Mouse (Mus musculus) heart, adult 2 months (tissue): ENCODE results near the gene Abhd4. TPM values are rescaled to one million over a fixed set of nuclear protein-coding genes. Genes with fewer than 3 reads are reported as not detected.

Experiments
- DNase-seq, 2 experiments: peaks; one replicate each; pipeline ENCODE4 v3.0.0; 2021
- H3K27ac ChIP-seq: fragments of 200-600 bp; 2 replicates; pipeline ENCODE4 v1.8.1; 2022
- H3K27me3 ChIP-seq: fragments of 200-500 bp; 2 replicates; pipeline ENCODE4 v1.6.1; 2012; ENCODE audit warnings: mild to moderate bottlenecking, low read length, inconsistent platforms, mixed read lengths; ENCODE audit not compliant: control insufficient read depth, insufficient read depth
- H3K36me3 ChIP-seq: fragments of 200-500 bp; 2 replicates; pipeline ENCODE4 v1.6.1; 2012; ENCODE audit warnings: low read length, inconsistent platforms; ENCODE audit not compliant: control insufficient read depth, insufficient read depth
- H3K4me1 ChIP-seq: fragments of 200-500 bp; 2 replicates; pipeline ENCODE4 v1.6.1; 2011; ENCODE audit warnings: low read length; ENCODE audit not compliant: control insufficient read depth, insufficient read depth
- H3K4me3 ChIP-seq: fragments of 200-600 bp; 2 replicates; pipeline ENCODE4 v1.8.1; 2022
- H3K79me2 ChIP-seq: fragments of 200-500 bp; replicated peaks from 2 replicates; pipeline ENCODE4 v1.6.1; 2012; ENCODE audit warnings: mild to moderate bottlenecking, inconsistent platforms, low read length, moderate library complexity, mixed read lengths; ENCODE audit not compliant: control insufficient read depth, insufficient read depth
- H3K9ac ChIP-seq: fragments of 200-500 bp; 2 replicates; pipeline ENCODE4 v1.6.1; 2012; ENCODE audit warnings: low read depth, mild to moderate bottlenecking, control low read depth, inconsistent platforms, low read length, mixed read lengths
- CTCF ChIP-seq: fragments of 200-600 bp; IDR thresholded peaks from 2 replicates; pipeline ENCODE4 v1.8.1; 2022; ENCODE audit warnings: antibody characterized with exemption, mild to moderate bottlenecking, moderate library complexity
- EP300 ChIP-seq: fragments of 200-500 bp; IDR thresholded peaks from 2 replicates; pipeline ENCODE4 v1.6.1; 2011; ENCODE audit warnings: low read depth, low read length, control low read depth; ENCODE audit not compliant: insufficient read depth
- POLR2A ChIP-seq: fragments of 200-500 bp; IDR thresholded peaks from 2 replicates; pipeline ENCODE4 v1.6.1; 2011; ENCODE audit warnings: mild to moderate bottlenecking, low read depth, low read length, control low read depth; ENCODE audit not compliant: insufficient read depth
- WGBS: fragments of 180-500 bp; shearing (Covaris S2); methylation state at CpG from one replicate; pipeline ENCODE4 v1.1.7; 2018; 5-methylcytosine and 5-hydroxymethylcytosine counted together
- intact Hi-C: fragments of 180-260 bp; cut with DNase I; formaldehyde crosslinking; loops from one replicate; pipeline ENCODE4 v1.15.1; 2025
- long read RNA-seq: library from polyadenylated mRNA; stranded (forward); transcript quantifications from one replicate; pipeline ENCODE4 v2.0.0, GENCODE M21; 2021
- polyA plus RNA-seq: library from polyadenylated mRNA; depleted of rRNA; stranded (reverse); fragments of >200 nt; gene quantifications from 2 replicates; pipeline ENCODE4 v1.2.3, GENCODE M21; 2012; rRNA removed
- total RNA-seq, 2 experiments: library from RNA; stranded (reverse); gene quantifications; 2 replicates each; pipeline ENCODE4 v1.2.3; 2021

The Abhd4 gene
- total RNA-seq, result 10 to 100 TPM; 39.2 to 41.8 TPM
- polyA plus RNA-seq, result 50.2 and 56.8 TPM in 2 replicates
- long read RNA-seq, transcript Abhd4-202 (7 exons, 2,508 nt), result minor isoform, 19 of 64 reads
- long read RNA-seq, transcript Abhd4-201 (7 exons, 2,401 nt), result major isoform, 33 of 64 reads
- long read RNA-seq, partial matches to known transcripts, result 1 of 64 reads
- long read RNA-seq, other reads (novel, unspliced or antisense), result 11 of 64 reads

DNA sequence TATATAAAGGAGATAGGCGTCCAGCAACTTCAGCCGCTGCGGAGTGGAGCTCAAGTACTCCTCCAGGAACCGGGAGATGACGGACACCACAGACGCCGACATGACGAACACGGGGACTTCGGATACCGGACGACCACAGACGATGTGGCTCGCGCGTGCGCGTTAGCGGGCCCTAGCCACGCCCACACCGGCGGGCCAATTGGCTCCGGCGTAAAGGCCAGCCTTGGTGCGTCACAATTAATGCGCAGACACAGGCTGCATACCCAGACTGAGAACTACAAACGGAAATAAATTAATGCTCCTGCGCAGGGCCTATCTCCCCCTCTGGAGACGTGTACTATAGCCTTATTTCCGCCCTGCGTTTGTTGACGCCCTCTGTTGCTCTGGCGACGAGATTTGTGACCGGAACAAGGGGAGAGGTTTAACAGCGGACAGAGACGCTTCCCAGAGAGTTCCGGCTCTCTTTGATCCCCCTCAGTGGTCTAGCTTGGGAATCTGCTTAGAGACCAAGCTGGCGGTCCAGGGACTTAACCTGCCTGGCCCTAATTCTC is at the start of gene Abhd4, which contains the start of gene Dad1:
TSS of gene Abhd4 (plus strand) at position 448 of the 551 bp plus-strand sequence.
TSS of gene Dad1 (minus strand) at position 364 of the 551 bp plus-strand sequence.
- H3K27ac ChIP-seq, result peak within 1 kb of the TSS; percentile 87
- 0 out of 2 replicates have a peak, but pooled peaks cover 2% of the 10 kb centered on the region for H3K36me3 ChIP-seq
- H3K79me2 ChIP-seq, result peaks cover 5% of the 10 kb centered on the region; the same call in 1 of the 2 replicates
- peak; percentile 98 to 99 for DNase-seq
- no peaks in the 10 kb centered on the region for H3K27me3 ChIP-seq
- peaks cover 5% of the 10 kb centered on the region for H3K4me1 ChIP-seq
- under 1% methylated on average over 39 of the region's 39 CpGs for WGBS
- H3K4me3 ChIP-seq, result peak within 1 kb of the TSS; percentile 90
- peak within 1 kb of the TSS; percentile 65 for H3K9ac ChIP-seq
- intact Hi-C loops, result loop anchor here (2.0 to 10.0 kb wide), 2 partner anchors 107 to 431 kb away; partner anchors contain the start of genes 1700123O20Rik, Acin1 and Oxa1l
- TF ChIP-seq POLR2A (peak; percentile 97), CTCF (peak; percentile 32; the same call in 1 of the 2 replicates), EP300 (peak; percentile 94)

DNA sequence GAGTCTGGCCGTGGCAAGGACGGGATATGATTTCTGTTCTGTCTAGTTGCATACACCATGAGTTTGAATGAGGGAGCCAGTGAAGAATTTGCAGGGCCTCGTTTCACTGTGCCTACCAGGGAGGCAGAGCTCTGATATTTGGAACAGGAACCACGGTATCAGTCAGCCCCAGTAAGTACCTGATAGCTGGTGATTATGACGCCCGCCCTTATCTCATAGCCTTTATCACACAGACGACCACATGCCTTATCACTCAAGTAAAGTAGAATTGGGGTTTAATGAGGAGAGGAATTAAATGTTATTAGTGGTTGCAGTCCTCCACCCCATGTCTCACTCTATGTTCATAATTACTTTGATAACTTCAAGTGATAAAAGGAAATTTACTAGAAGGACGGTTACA is 49.7 kb upstream of the Abhd4 start:
- intact Hi-C loops, result no loop called here
- no peaks in the 10 kb centered on the region for H3K27me3 ChIP-seq
- H3K4me1 ChIP-seq, result peaks cover 2% of the 10 kb centered on the region; the same call in 1 of the 2 replicates
- 59% methylated on average over 8 of the region's 8 CpGs for WGBS
- DNase-seq, result no peak
- H3K79me2 ChIP-seq, result no peaks in the 10 kb centered on the region
- no peak for TF ChIP-seq CTCF
- no peak for TF ChIP-seq POLR2A
- no peak for TF ChIP-seq EP300
- no peaks in the 10 kb centered on the region; the same call in 1 of the 2 replicates for H3K36me3 ChIP-seq
- H3K9ac ChIP-seq, result no peak overlapping the region
- no peak overlapping the region for H3K4me3 ChIP-seq
- no peak overlapping the region for H3K27ac ChIP-seq

DNA sequence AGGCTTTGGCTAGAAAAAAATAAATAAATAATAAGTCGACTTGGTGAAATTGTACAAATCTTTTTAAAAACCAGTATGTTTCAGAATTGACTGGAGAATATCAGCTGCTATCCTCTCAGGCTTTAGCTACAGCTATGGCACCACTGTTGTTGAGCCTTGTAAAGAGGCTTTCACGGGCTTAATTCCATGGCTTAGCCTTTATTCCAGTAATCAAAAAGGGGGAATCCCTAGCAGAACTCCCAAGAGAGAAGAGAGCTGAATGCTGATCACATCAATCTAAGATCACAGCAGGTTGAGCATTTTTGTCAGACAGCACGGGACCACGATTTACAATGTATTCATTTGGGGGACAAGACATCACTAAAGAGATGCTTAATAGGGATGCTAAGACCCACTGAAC is 49.2 kb upstream of the Abhd4 start:
- Histone ChIP-seq H3K27ac (no peak overlapping the region), H3K4me1 (peaks cover 2% of the 10 kb centered on the region; the same call in 1 of the 2 replicates), H3K9ac (no peak overlapping the region), H3K79me2 (no peaks in the 10 kb centered on the region), H3K36me3 (no peaks in the 10 kb centered on the region; the same call in 1 of the 2 replicates), H3K27me3 (no peaks in the 10 kb centered on the region), H3K4me3 (no peak overlapping the region)
- DNase-seq, result no peak
- intact Hi-C loops, result no loop called here
- TF ChIP-seq POLR2A (no peak), CTCF (no peak), EP300 (no peak)
- WGBS, result 85% methylated on average over 4 of the region's 4 CpGs

DNA sequence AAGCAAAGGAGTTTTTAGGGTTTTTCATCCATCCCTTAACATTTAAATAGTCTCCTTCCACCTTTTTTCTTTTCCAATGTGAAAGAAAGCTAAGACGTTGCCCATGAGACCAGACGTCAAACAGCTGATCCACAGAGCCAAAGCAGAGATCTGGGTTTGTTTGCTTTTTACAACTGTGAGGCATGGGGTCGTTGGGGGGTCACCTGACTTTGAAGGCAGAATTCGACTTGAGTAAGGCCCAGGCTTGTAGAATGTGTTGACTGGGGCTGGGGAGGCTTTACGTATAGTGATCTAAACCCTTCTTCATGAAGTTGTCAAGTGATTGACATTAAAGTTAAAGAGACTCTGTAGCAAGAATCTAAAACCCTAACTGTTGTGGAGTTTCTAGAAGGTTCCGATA is 48.1 kb upstream of the Abhd4 start:
- peaks cover 2% of the 10 kb centered on the region; the same call in 1 of the 2 replicates for H3K4me1 ChIP-seq
- 72% methylated on average over 6 of the region's 6 CpGs for WGBS

DNA sequence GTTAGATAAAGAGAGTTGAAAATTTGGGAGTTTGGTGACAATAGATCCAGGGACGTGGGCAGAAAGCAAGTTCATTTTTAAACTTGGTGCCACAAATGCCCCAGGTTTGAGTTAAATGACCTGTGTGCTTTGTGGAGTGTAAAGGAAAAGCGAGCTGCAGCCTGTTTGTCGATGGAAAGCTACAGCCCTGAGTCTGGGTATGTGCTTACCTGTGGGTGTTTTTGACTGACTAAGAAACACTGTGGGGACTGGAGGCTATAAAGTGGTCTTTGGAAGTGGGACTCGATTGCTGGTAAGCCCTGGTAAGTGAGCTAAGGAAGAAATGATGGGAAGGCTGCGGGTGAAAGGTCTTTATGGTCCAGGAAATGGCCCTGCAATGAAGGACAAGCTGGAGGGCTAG is 47.7 kb upstream of the Abhd4 start:
- Histone ChIP-seq H3K79me2 (no peaks in the 10 kb centered on the region), H3K9ac (no peak overlapping the region), H3K4me1 (peaks cover 2% of the 10 kb centered on the region; the same call in 1 of the 2 replicates), H3K4me3 (no peak overlapping the region), H3K36me3 (no peaks in the 10 kb centered on the region; the same call in 1 of the 2 replicates), H3K27ac (no peak overlapping the region), H3K27me3 (no peaks in the 10 kb centered on the region)
- intact Hi-C loops, result no loop called here
- TF ChIP-seq POLR2A, result no peak
- TF ChIP-seq CTCF, result no peak
- TF ChIP-seq EP300, result no peak
- WGBS, result 73% methylated on average over 5 of the region's 5 CpGs
- no peak for DNase-seq

More for the DNA sequence above, 48.1 kb upstream of the Abhd4 start:
- Histone ChIP-seq H3K36me3 (no peaks in the 10 kb centered on the region; the same call in 1 of the 2 replicates), H3K27ac (no peak overlapping the region), H3K9ac (no peak overlapping the region), H3K79me2 (no peaks in the 10 kb centered on the region), H3K27me3 (no peaks in the 10 kb centered on the region), H3K4me3 (no peak overlapping the region)
- no peak for DNase-seq
- TF ChIP-seq CTCF, result no peak
- no peak for TF ChIP-seq POLR2A
- no peak for TF ChIP-seq EP300
- intact Hi-C loops, result no loop called here
